Mouse (Mus musculus): ENCODE results near the gene Pigk. TPM values are rescaled to one million over a fixed set of nuclear protein-coding genes. Genes with fewer than 3 reads are reported as not detected.

Pigk gene
- total and polyA plus RNA-seq, 3 experiments: 6.4 to 28.1 (median 24.0) TPM

DNA sequence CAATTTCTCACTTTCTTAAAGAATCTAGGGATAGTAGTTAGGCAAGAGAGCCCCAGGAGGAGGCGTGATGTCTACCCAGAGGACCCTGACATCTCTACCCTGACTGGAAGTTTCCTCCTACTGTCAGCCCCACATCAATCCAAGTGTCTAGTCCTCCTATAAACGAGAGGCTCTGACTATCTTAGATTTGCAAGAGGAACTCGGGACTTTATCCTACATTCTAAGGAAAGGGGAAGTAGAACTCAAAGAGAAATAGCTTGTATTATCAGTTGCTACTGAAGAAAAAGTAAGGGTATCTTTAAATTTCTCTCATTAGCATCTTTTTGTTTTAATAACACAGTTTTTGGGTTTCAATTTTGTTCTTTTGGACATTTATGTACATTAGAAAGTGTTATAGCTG, 106.5 kb downstream of the Pigk start:
- WGBS: 55% methylated on average over 3 of the region's 3 CpGs
- TF ChIP-seq POLR2A (IDR thresholded peaks at IDR 0.05; ENCODE audit: insufficient read depth, low read depth, low read length) (no peak), EP300 (IDR thresholded peaks at IDR 0.05; ENCODE audit: insufficient read depth, low read depth, low read length) (no peak), CTCF (IDR thresholded peaks at IDR 0.05) (no peak)
- Histone ChIP-seq H3K27me3 (ENCODE audit: control insufficient read depth, insufficient read depth, low read length) (no peaks in the 10 kb centered on the region), H3K4me3 (no peak overlapping the region), H3K9ac (ENCODE audit: low read depth, low read length) (no peak overlapping the region), H3K27ac (no peak overlapping the region), H3K4me1 (ENCODE audit: control insufficient read depth, insufficient read depth, low read length) (no peaks in the 10 kb centered on the region), H3K36me3 (ENCODE audit: control insufficient read depth, insufficient read depth, low read length) (no peaks in the 10 kb centered on the region), H3K79me2 (replicated peaks; ENCODE audit: control insufficient read depth, insufficient read depth, low read length) (no peaks in the 10 kb centered on the region)
- intact Hi-C loops (cut with DNase I): no loop called here
- no peak for DNase-seq

DNA sequence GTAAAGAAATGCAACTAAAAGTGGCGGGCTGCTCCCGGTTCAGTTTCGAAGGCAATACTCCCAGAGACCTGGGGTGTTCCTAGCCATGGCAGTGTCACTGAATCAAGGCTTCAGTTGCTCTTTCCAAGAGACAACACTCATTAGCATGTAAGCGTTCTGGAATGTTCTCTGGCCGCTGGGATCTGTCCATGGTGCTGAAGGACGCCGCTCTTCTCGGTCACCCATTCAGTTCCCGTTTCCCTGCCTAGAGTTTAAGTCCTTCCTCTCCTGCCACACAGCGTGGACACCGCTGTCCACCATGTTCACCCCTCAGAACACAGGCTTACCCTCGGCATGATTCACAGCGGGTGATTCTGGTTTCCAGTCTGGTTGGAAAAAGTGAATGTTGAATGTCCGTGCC, 107.3 kb downstream of the Pigk start:
- H3K9ac ChIP-seq (ENCODE audit: low read depth, low read length): no peak overlapping the region
- WGBS: 47% methylated on average over 14 of the region's 14 CpGs
- TF ChIP-seq EP300 (IDR thresholded peaks at IDR 0.05; ENCODE audit: insufficient read depth, low read depth, low read length) (no peak), POLR2A (IDR thresholded peaks at IDR 0.05; ENCODE audit: insufficient read depth, low read depth, low read length) (no peak), CTCF (IDR thresholded peaks at IDR 0.05) (no peak)
- no peaks in the 10 kb centered on the region for H3K36me3 ChIP-seq (ENCODE audit: control insufficient read depth, insufficient read depth, low read length)
- no peak overlapping the region for H3K27ac ChIP-seq
- H3K4me1 ChIP-seq (ENCODE audit: control insufficient read depth, insufficient read depth, low read length): no peaks in the 10 kb centered on the region
- peak; percentile 36 to 64 for DNase-seq
- no peaks in the 10 kb centered on the region for H3K27me3 ChIP-seq (ENCODE audit: control insufficient read depth, insufficient read depth, low read length)
- no peaks in the 10 kb centered on the region for H3K79me2 ChIP-seq (replicated peaks; ENCODE audit: control insufficient read depth, insufficient read depth, low read length)
- H3K4me3 ChIP-seq: no peak overlapping the region
- intact Hi-C loops (cut with DNase I): no loop called here

DNA sequence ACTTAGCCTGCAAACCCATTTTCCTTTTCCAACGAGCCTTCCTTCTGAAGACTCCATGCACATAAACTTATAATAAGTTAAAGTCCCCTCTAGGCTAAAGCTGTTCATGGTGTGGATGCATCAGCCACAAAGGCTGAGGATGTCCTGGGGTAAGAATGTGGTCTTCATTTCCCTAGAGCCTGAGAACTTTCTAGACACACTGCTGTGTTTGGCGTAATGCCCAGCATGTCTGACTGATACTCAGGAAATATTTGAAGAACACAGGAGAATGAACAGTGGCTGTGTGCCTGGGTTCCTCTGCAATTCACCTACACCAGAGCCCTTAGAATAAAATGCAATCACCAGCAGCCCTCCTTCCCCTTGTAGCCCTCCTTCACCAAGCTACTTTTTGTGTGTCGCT, 117.5 kb downstream of the Pigk start:
- H3K27ac ChIP-seq: no peak overlapping the region
- 43% methylated on average over 3 of the region's 3 CpGs for WGBS
- H3K9ac ChIP-seq (ENCODE audit: low read depth, low read length): no peak overlapping the region
- H3K36me3 ChIP-seq (ENCODE audit: control insufficient read depth, insufficient read depth, low read length): no peaks in the 10 kb centered on the region
- H3K27me3 ChIP-seq (ENCODE audit: control insufficient read depth, insufficient read depth, low read length): no peaks in the 10 kb centered on the region
- H3K79me2 ChIP-seq (replicated peaks; ENCODE audit: control insufficient read depth, insufficient read depth, low read length): no peaks in the 10 kb centered on the region
- TF ChIP-seq EP300 (IDR thresholded peaks at IDR 0.05; ENCODE audit: insufficient read depth, low read depth, low read length) (no peak), POLR2A (IDR thresholded peaks at IDR 0.05; ENCODE audit: insufficient read depth, low read depth, low read length) (no peak), CTCF (IDR thresholded peaks at IDR 0.05) (no peak)
- intact Hi-C loops (cut with DNase I): no loop called here
- H3K4me1 ChIP-seq (ENCODE audit: control insufficient read depth, insufficient read depth, low read length): no peaks in the 10 kb centered on the region
- no peak overlapping the region for H3K4me3 ChIP-seq
- DNase-seq: no peak

DNA sequence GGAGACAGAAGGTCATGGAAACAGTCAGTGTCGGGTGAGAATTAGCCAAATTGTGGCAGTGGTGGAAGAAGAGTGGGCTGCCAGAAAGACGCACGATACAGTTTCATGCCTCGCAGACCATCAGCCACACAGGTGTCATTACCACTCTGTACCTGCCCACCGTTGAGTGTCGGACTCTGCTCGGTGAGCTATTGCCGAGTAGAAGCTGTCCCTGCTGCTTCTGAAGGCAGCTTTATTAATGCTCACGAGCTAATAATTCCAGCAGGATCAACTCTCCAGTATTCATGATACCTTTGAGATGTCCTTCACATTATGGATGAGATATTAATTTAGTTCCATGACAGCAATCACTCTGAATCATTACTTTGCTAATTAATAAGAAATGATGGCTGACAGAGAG, 118.1 kb downstream of the Pigk start:
- no peak for DNase-seq
- Histone ChIP-seq H3K27ac (no peak overlapping the region), H3K36me3 (ENCODE audit: control insufficient read depth, insufficient read depth, low read length) (no peaks in the 10 kb centered on the region), H3K27me3 (ENCODE audit: control insufficient read depth, insufficient read depth, low read length) (no peaks in the 10 kb centered on the region), H3K4me1 (ENCODE audit: control insufficient read depth, insufficient read depth, low read length) (no peaks in the 10 kb centered on the region), H3K79me2 (replicated peaks; ENCODE audit: control insufficient read depth, insufficient read depth, low read length) (no peaks in the 10 kb centered on the region), H3K4me3 (no peak overlapping the region), H3K9ac (ENCODE audit: low read depth, low read length) (no peak overlapping the region)
- TF ChIP-seq CTCF (IDR thresholded peaks at IDR 0.05): no peak
- TF ChIP-seq POLR2A (IDR thresholded peaks at IDR 0.05; ENCODE audit: insufficient read depth, low read depth, low read length): no peak
- no peak for TF ChIP-seq EP300 (IDR thresholded peaks at IDR 0.05; ENCODE audit: insufficient read depth, low read depth, low read length)
- intact Hi-C loops (cut with DNase I): no loop called here
- WGBS: 85% methylated on average over 9 of the region's 9 CpGs

DNA sequence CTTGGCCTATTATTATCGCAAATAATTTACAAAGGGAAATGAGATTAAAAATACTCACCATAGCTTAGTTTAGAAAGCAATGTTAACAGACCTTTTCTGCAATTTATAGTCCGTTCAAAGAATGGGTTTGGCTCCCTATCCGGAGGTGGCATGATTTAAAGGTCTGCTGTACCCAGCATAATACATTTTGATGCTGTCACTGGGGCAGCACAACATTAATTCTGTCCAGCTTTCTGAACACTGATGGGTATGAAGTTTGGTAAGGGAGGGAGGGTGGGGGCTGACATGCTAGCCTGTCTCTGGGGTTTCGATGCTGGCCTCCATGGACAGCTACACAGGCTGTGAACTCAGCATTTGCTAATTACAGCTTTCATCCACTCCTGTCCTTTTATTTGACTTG, 118.5 kb downstream of the Pigk start:
- DNase-seq: no peak
- no peak for TF ChIP-seq CTCF (IDR thresholded peaks at IDR 0.05)
- TF ChIP-seq POLR2A (IDR thresholded peaks at IDR 0.05; ENCODE audit: insufficient read depth, low read depth, low read length): no peak
- TF ChIP-seq EP300 (IDR thresholded peaks at IDR 0.05; ENCODE audit: insufficient read depth, low read depth, low read length): no peak
- no peak overlapping the region for H3K9ac ChIP-seq (ENCODE audit: low read depth, low read length)
- 91% methylated on average over 4 of the region's 4 CpGs for WGBS
- no peak overlapping the region for H3K27ac ChIP-seq
- H3K36me3 ChIP-seq (ENCODE audit: control insufficient read depth, insufficient read depth, low read length): no peaks in the 10 kb centered on the region
- no peaks in the 10 kb centered on the region for H3K79me2 ChIP-seq (replicated peaks; ENCODE audit: control insufficient read depth, insufficient read depth, low read length)
- no peaks in the 10 kb centered on the region for H3K27me3 ChIP-seq (ENCODE audit: control insufficient read depth, insufficient read depth, low read length)
- no peaks in the 10 kb centered on the region for H3K4me1 ChIP-seq (ENCODE audit: control insufficient read depth, insufficient read depth, low read length)
- intact Hi-C loops (cut with DNase I): no loop called here
- H3K4me3 ChIP-seq: no peak overlapping the region

DNA sequence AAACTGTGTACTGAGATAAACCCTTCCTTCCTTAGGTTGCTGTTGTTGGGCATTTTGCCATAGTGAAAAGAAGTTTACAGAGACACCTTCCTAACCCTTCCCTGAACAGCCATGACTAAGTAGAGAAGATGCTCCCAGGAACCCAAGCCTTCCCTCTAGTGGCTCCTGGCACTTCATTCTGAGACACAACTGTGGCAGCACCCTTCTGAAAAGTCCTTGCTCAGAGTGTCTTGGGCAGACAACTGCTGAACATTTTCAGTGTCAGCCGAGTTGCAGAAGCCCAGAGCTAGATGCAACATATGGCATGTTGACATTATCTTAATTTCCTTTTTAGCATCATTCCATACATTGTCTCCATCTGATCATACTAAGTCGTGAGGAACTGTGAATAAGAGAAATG, 123.5 kb downstream of the Pigk start:
- Histone ChIP-seq H3K4me1 (ENCODE audit: control insufficient read depth, insufficient read depth, low read length) (no peaks in the 10 kb centered on the region), H3K79me2 (replicated peaks; ENCODE audit: control insufficient read depth, insufficient read depth, low read length) (no peaks in the 10 kb centered on the region), H3K27me3 (ENCODE audit: control insufficient read depth, insufficient read depth, low read length) (no peaks in the 10 kb centered on the region), H3K9ac (ENCODE audit: low read depth, low read length) (no peak overlapping the region), H3K36me3 (ENCODE audit: control insufficient read depth, insufficient read depth, low read length) (no peaks in the 10 kb centered on the region), H3K27ac (no peak overlapping the region), H3K4me3 (no peak overlapping the region)
- intact Hi-C loops (cut with DNase I): no loop called here
- no peak for TF ChIP-seq EP300 (IDR thresholded peaks at IDR 0.05; ENCODE audit: insufficient read depth, low read depth, low read length)
- TF ChIP-seq CTCF (IDR thresholded peaks at IDR 0.05): no peak
- TF ChIP-seq POLR2A (IDR thresholded peaks at IDR 0.05; ENCODE audit: insufficient read depth, low read depth, low read length): no peak
- DNase-seq: no peak
- 53% methylated on average over 2 of the region's 2 CpGs for WGBS

Measured in heart, adult 2 months (tissue).